Mouse (Mus musculus): Measurements from ENCODE around the gene Syne1.
A peak's percentile ranks its signal among the peaks of the same experiment; 100 is the strongest.

Gene Syne1

GRCm38 (mm10) chr10:5205977-5206376, 345.3 kb downstream of the Syne1 start:
- DNase-seq (ENCODE audit: low read depth, low spot score), result no peak

GRCm38 (mm10) chr10:5205570-5205969, 345.7 kb downstream of the Syne1 start:
- no peak for DNase-seq (ENCODE audit: low read depth, low spot score)

- no peak for DNase-seq (ENCODE audit: low read depth, low spot score)
Measured at GRCm38 (mm10) chr10:5203837-5204236, 347.4 kb downstream of the Syne1 start.

GRCm38 (mm10) chr10:5197356-5197755, 353.9 kb downstream of the Syne1 start:
- no peak for DNase-seq (ENCODE audit: low read depth, low spot score)

- DNase-seq (ENCODE audit: low read depth, low spot score), result no peak
Measured at GRCm38 (mm10) chr10:5196267-5196666, 355.0 kb downstream of the Syne1 start.

GRCm38 (mm10) chr10:5195288-5195687, 356.0 kb downstream of the Syne1 start:
- DNase-seq (ENCODE audit: low read depth, low spot score), result no peak

- DNase-seq (ENCODE audit: low read depth, low spot score), result peak; percentile 50
Measured at GRCm38 (mm10) chr10:5194671-5195234, 356.5 kb downstream of the Syne1 start.

- DNase-seq (ENCODE audit: low read depth, low spot score), result no peak
Measured at GRCm38 (mm10) chr10:5194081-5194670, 357.1 kb downstream of the Syne1 start.

GRCm38 (mm10) chr10:5192861-5193490, 358.3 kb downstream of the Syne1 start:
- DNase-seq (ENCODE audit: low read depth, low spot score), result no peak

GRCm38 (mm10) chr10:5190756-5191155, 360.5 kb downstream of the Syne1 start:
- no peak for DNase-seq (ENCODE audit: low read depth, low spot score)

- no peak for DNase-seq (ENCODE audit: low read depth, low spot score)
Measured at GRCm38 (mm10) chr10:5188890-5189289, 362.4 kb downstream of the Syne1 start.

- no peak for DNase-seq (ENCODE audit: low read depth, low spot score)
Measured at GRCm38 (mm10) chr10:5185156-5186083, 365.9 kb downstream of the Syne1 start.

- DNase-seq (ENCODE audit: low read depth, low spot score), result no peak
Measured at GRCm38 (mm10) chr10:5181771-5182176, 369.5 kb downstream of the Syne1 start.

GRCm38 (mm10) chr10:5179891-5180290, 371.4 kb downstream of the Syne1 start:
- DNase-seq (ENCODE audit: low read depth, low spot score), result no peak

- no peak for DNase-seq (ENCODE audit: low read depth, low spot score)
Measured at GRCm38 (mm10) chr10:5177446-5178015, 373.8 kb downstream of the Syne1 start.

- DNase-seq (ENCODE audit: low read depth, low spot score), result no peak
Measured at GRCm38 (mm10) chr10:5176371-5176770, 374.9 kb downstream of the Syne1 start.

- DNase-seq (ENCODE audit: low read depth, low spot score), result no peak
Measured at GRCm38 (mm10) chr10:5170425-5170824, 380.9 kb downstream of the Syne1 start.

GRCm38 (mm10) chr10:5167481-5167880, 383.8 kb downstream of the Syne1 start:
- no peak for DNase-seq (ENCODE audit: low read depth, low spot score)

- DNase-seq (ENCODE audit: low read depth, low spot score), result no peak
Measured at GRCm38 (mm10) chr10:5165439-5165838, 385.8 kb downstream of the Syne1 start.

GRCm38 (mm10) chr10:5163770-5164169, 387.5 kb downstream of the Syne1 start:
- DNase-seq (ENCODE audit: low read depth, low spot score), result no peak

GRCm38 (mm10) chr10:5163286-5163685, 388.0 kb downstream of the Syne1 start:
- no peak for DNase-seq (ENCODE audit: low read depth, low spot score)

GRCm38 (mm10) chr10:5161394-5161872, 389.8 kb downstream of the Syne1 start:
- DNase-seq (ENCODE audit: low read depth, low spot score), result no peak
